Comparison of ENCODE assay signal across 18 mouse cellular contexts in genomic region chr10:83565449-83566441, GRCm38 (mm10). TPM values are rescaled to one million over a fixed set of nuclear protein-coding genes. Genes with fewer than 3 reads are reported as not detected.
DNase-seq lines count a peak whose midpoint lies in the region; ATAC-seq and TF ChIP-seq lines count a peak whose summit lies in the region.
"Had no signal": no experiment of that assay in that cellular context is flagged by ENCODE, and none has a peak within 500 bp of the region (broad histone marks: within the 10 kb centered on the region; RNA-seq: fewer than 3 reads in every experiment).

No protein-coding gene starts in this region.

- ATAC-seq in forebrain, postnatal 0 days: no peak
- no peak for ATAC-seq in forebrain, embryonic 15.5 days (replicated peaks)
- ATAC-seq in inflammation-experienced regulatory T-cells, adult 6 months: no peak
- no peak for ATAC-seq in forebrain, embryonic 11.5 days (replicated peaks; ENCODE audit: low FRiP score)
- ATAC-seq: activated CD4-positive, CD25-positive, alpha-beta regulatory T cell, adult 4 months; forebrain, embryonic 13.5 days; hindbrain, embryonic 16.5 days had no signal

- DNase-seq in forebrain, postnatal 0 days: no peak
- peak; percentile 16 for DNase-seq in lung, postnatal 36 days
- no peak for DNase-seq in lung, adult 18-20 months
- DNase-seq in fat pad, adult 2 months (ENCODE audit: extremely low read depth, low read depth, low spot score): peak; percentile 56
- peak; percentile 8 for DNase-seq in retina, postnatal 1 day
- DNase-seq in forebrain, embryonic 11.5 days (ENCODE audit: low spot score): no peak
- DNase-seq: cerebellum, adult 11 months; heart, postnatal 10 days; spleen, adult 18-20 months had no signal

- WGBS in forebrain, postnatal 0 days: 96% methylated on average over 7 of the region's 7 CpGs
- 95% methylated on average over 7 of the region's 7 CpGs for WGBS in forebrain, embryonic 15.5 days
- WGBS in forebrain, embryonic 11.5 days: 95% methylated on average over 7 of the region's 7 CpGs

- H3K27me3 ChIP-seq in forebrain, postnatal 0 days (ENCODE audit: insufficient read depth, low read length): no peaks in the 10 kb centered on the region
- no peaks in the 10 kb centered on the region for H3K27me3 ChIP-seq in forebrain, embryonic 15.5 days
- no peaks in the 10 kb centered on the region for H3K27me3 ChIP-seq in forebrain, embryonic 11.5 days (ENCODE audit: control insufficient read depth, insufficient read depth, low read length)
- H3K27me3 ChIP-seq: forebrain, embryonic 13.5 days; kidney, embryonic 15.5 days; limb, embryonic 15.5 days had no signal

- H3K36me3 ChIP-seq in forebrain, postnatal 0 days (ENCODE audit: insufficient read depth): peaks cover 68% of the 10 kb centered on the region
- H3K36me3 ChIP-seq in forebrain, embryonic 15.5 days: peaks cover 71% of the 10 kb centered on the region
- no peaks in the 10 kb centered on the region; the same call in 1 of the 2 replicates for H3K36me3 ChIP-seq in forebrain, embryonic 11.5 days (ENCODE audit: control insufficient read depth, insufficient read depth, low read length)

- no peak overlapping the region for H3K4me2 ChIP-seq in forebrain, postnatal 0 days (ENCODE audit: low read depth)
- H3K4me2 ChIP-seq in forebrain, embryonic 15.5 days (replicated peaks): no peak overlapping the region
- no peak overlapping the region for H3K4me2 ChIP-seq in forebrain, embryonic 11.5 days (ENCODE audit: low read depth, low read length, severe bottlenecking)
- H3K4me2 ChIP-seq: forebrain, embryonic 13.5 days; kidney, embryonic 15.5 days; limb, embryonic 15.5 days had no signal

- no peaks in the 10 kb centered on the region for H3K9me3 ChIP-seq in forebrain, postnatal 0 days (ENCODE audit: low read length)
- no peaks in the 10 kb centered on the region for H3K9me3 ChIP-seq in forebrain, embryonic 15.5 days
- H3K9me3 ChIP-seq in forebrain, embryonic 11.5 days (ENCODE audit: control insufficient read depth, low read length): no peaks in the 10 kb centered on the region
- H3K9me3 ChIP-seq: forebrain, embryonic 13.5 days; kidney, embryonic 15.5 days; limb, embryonic 15.5 days; midbrain, embryonic 10.5 days had no signal

- H3K27ac ChIP-seq in forebrain, postnatal 0 days (ENCODE audit: low read depth, low read length): no peak overlapping the region
- no peak overlapping the region for H3K27ac ChIP-seq in forebrain, embryonic 15.5 days (replicated peaks)
- H3K27ac ChIP-seq in forebrain, embryonic 11.5 days (ENCODE audit: low read depth, low read length): no peak overlapping the region
- H3K27ac ChIP-seq: forebrain, embryonic 13.5 days; kidney, embryonic 15.5 days; limb, embryonic 15.5 days; midbrain, embryonic 10.5 days had no signal

- no peak overlapping the region for H3K9ac ChIP-seq in forebrain, postnatal 0 days
- H3K9ac ChIP-seq in forebrain, embryonic 15.5 days (replicated peaks): no peak overlapping the region
- H3K9ac ChIP-seq in forebrain, embryonic 11.5 days (ENCODE audit: low read length): no peak overlapping the region
- H3K9ac ChIP-seq: forebrain, embryonic 13.5 days; kidney, embryonic 15.5 days; limb, embryonic 15.5 days had no signal

- H3K4me1 ChIP-seq in forebrain, postnatal 0 days (ENCODE audit: insufficient read depth): no peaks in the 10 kb centered on the region
- no peaks in the 10 kb centered on the region for H3K4me1 ChIP-seq in forebrain, embryonic 15.5 days
- H3K4me1 ChIP-seq in forebrain, embryonic 11.5 days (replicated peaks; ENCODE audit: control insufficient read depth, insufficient read depth, low read length): no peaks in the 10 kb centered on the region
- H3K4me1 ChIP-seq: forebrain, embryonic 13.5 days; kidney, embryonic 15.5 days; limb, embryonic 15.5 days had no signal

- no peak overlapping the region for H3K4me3 ChIP-seq in forebrain, postnatal 0 days (ENCODE audit: low read depth, low read length)
- H3K4me3 ChIP-seq in forebrain, embryonic 15.5 days: no peak overlapping the region
- H3K4me3 ChIP-seq in forebrain, embryonic 11.5 days (ENCODE audit: low read depth, low read length): no peak overlapping the region
- H3K4me3 ChIP-seq: forebrain, embryonic 13.5 days; kidney, embryonic 15.5 days; limb, embryonic 15.5 days; midbrain, embryonic 10.5 days; myocyte had no signal

- TF ChIP-seq CTCF in forebrain, postnatal 0 days (IDR thresholded peaks at IDR 0.05; ENCODE audit: low read depth): 0 out of 2 replicates have a peak, but pooled peaks have one; percentile 20

RNA-seq across cellular contexts. Expression of gene Washc4, which starts 22.2 kb away (rescaled TPM):
- total RNA-seq in forebrain, postnatal 0 days (2014; rRNA removed): 25.2 and 30.1 TPM in 2 replicates
- 13.4 and 21.8 TPM in 2 replicates for polyA plus RNA-seq in forebrain, postnatal 0 days (2015; fragmentation: Nextera tagmentation; extraction: Ambion mirVana)
- polyA plus RNA-seq in forebrain, embryonic 15.5 days (2015; fragmentation: Nextera tagmentation; extraction: Ambion mirVana): 32.3 and 35.4 TPM in 2 replicates
- 10 to 100 TPM; 25.8 to 28.8 (median 26.2) TPM for polyA plus RNA-seq in inflammation-experienced regulatory T-cells, adult 6 months (2017; shearing (Covaris generic))
- polyA plus RNA-seq in forebrain, embryonic 11.5 days (2014; fragmentation: Nextera tagmentation; extraction: Ambion mirVana): 28.9 and 36.5 TPM in 2 replicates

RNA-seq across cellular contexts. Expression of gene Aldh1l2, which starts 31.8 kb away (rescaled TPM):
- 25.1 and 29.5 TPM in 2 replicates for total RNA-seq in forebrain, postnatal 0 days (2014; rRNA removed)
- polyA plus RNA-seq in forebrain, postnatal 0 days (2015; fragmentation: Nextera tagmentation; extraction: Ambion mirVana): 6.4 and 9.2 TPM in 2 replicates
- 17.8 and 18.1 TPM in 2 replicates for polyA plus RNA-seq in forebrain, embryonic 15.5 days (2015; fragmentation: Nextera tagmentation; extraction: Ambion mirVana)
- polyA plus RNA-seq in inflammation-experienced regulatory T-cells, adult 6 months (2017; shearing (Covaris generic)): not detected
- polyA plus RNA-seq in forebrain, embryonic 11.5 days (2014; fragmentation: Nextera tagmentation; extraction: Ambion mirVana): 6.1 and 7.1 TPM in 2 replicates
- polyA plus RNA-seq: activated CD4-positive, CD25-positive, alpha-beta regulatory T cell, adult 4 months had no signal

Comparison
In these comparisons a context has a peak if more than half of its experiments do, and no peak if none do; other contexts are left out.
1. DNase-seq: peak in lung, postnatal 36 days (single experiment), fat pad, adult 2 months (single experiment) and retina, postnatal 1 day (single experiment); none in forebrain, postnatal 0 days (single experiment), lung, adult 18-20 months (0 of 2) and forebrain, embryonic 11.5 days (single experiment).